In genomic region chr1:34858671-34859070, GRCm38 (mm10) we compare ENCODE assay signal across 12 mouse cellular contexts. TPM values are rescaled to one million over a fixed set of nuclear protein-coding genes. Genes with fewer than 3 reads are reported as not detected.
DNase-seq lines count a peak whose midpoint lies in the region; ATAC-seq and TF ChIP-seq lines count a peak whose summit lies in the region.
"Had no signal": no experiment of that assay in that cellular context is flagged by ENCODE, and none has a peak within 500 bp of the region (broad histone marks: within the 10 kb centered on the region; RNA-seq: fewer than 3 reads in every experiment).

No protein-coding gene starts in this region.

- no peak overlapping the region for H3K4me3 ChIP-seq in kidney, adult 2 months (ENCODE audit: insufficient read depth, low read depth, low read length)
- H3K4me3 ChIP-seq in kidney, embryonic 16.5 days (ENCODE audit: low read length), result no peak overlapping the region
- no peak overlapping the region for H3K4me3 ChIP-seq in bone marrow, adult 2 months (replicated peaks; ENCODE audit: control insufficient read depth, low read depth, low read length)
- peak overlapping the region; percentile 21 for H3K4me3 ChIP-seq in small intestine, adult 2 months (ENCODE audit: low read depth, low read length)
- no peak overlapping the region for H3K4me3 ChIP-seq in forebrain, postnatal 0 days (ENCODE audit: low read depth, low read length)
- H3K4me3 ChIP-seq in heart, embryonic 11.5 days (ENCODE audit: low read depth, low read length), result no peak overlapping the region
- H3K4me3 ChIP-seq: embryonic facial prominence, embryonic 10.5 days; heart, embryonic 15.5 days had no signal

- DNase-seq in kidney, adult 2 months, result peak; percentile 87
- peak; percentile 61 to 87 for DNase-seq in kidney, postnatal 25 days
- DNase-seq in thymus, postnatal 25 days, result no peak
- no peak for DNase-seq in forebrain, postnatal 0 days
- DNase-seq: right cerebral cortex, postnatal 4 days had no signal

- no peak for ATAC-seq in kidney, embryonic 16.5 days (ENCODE audit: low FRiP score, low TSS enrichment)
- no peak for ATAC-seq in forebrain, postnatal 0 days
- ATAC-seq in heart, embryonic 11.5 days (replicated peaks; ENCODE audit: insufficient number of reproducible peaks, low FRiP score, low TSS enrichment), result no peak
- ATAC-seq: forebrain, embryonic 16.5 days had no signal

- H3K36me3 ChIP-seq in kidney, adult 2 months (ENCODE audit: control insufficient read depth, insufficient read depth, low read length), result no peaks in the 10 kb centered on the region; the same call in 1 of the 2 replicates
- peaks cover 11% of the 10 kb centered on the region for H3K36me3 ChIP-seq in kidney, embryonic 16.5 days (ENCODE audit: insufficient read depth, low read length)
- peaks cover 26% of the 10 kb centered on the region for H3K36me3 ChIP-seq in small intestine, adult 2 months (ENCODE audit: control insufficient read depth, insufficient read depth, low read length)
- H3K36me3 ChIP-seq in forebrain, postnatal 0 days (ENCODE audit: insufficient read depth), result peaks cover 17% of the 10 kb centered on the region; the same call in 1 of the 2 replicates
- H3K36me3 ChIP-seq in heart, embryonic 11.5 days (ENCODE audit: control insufficient read depth, insufficient read depth, low read length), result no peaks in the 10 kb centered on the region

- 49% methylated on average over 5 of the region's 5 CpGs for WGBS in kidney, adult 2 months
- 64% methylated on average over 5 of the region's 5 CpGs for WGBS in kidney, embryonic 16.5 days
- 13% methylated on average over 5 of the region's 5 CpGs for WGBS in bone marrow, adult 2 months
- WGBS in small intestine, adult 2 months, result 23% methylated on average over 5 of the region's 5 CpGs
- WGBS in forebrain, postnatal 0 days, result 84% methylated on average over 5 of the region's 5 CpGs
- 68% methylated on average over 5 of the region's 5 CpGs for WGBS in heart, embryonic 11.5 days (ENCODE audit: insufficient replicate concordance)

- TF ChIP-seq POLR2A in kidney, adult 2 months (IDR thresholded peaks at IDR 0.05; ENCODE audit: low read depth, low read length), result no peak
- peak; percentile 24; the same call in 1 of the 2 replicates for TF ChIP-seq POLR2A in bone marrow, adult 2 months (IDR thresholded peaks at IDR 0.05; ENCODE audit: borderline replicate concordance, control insufficient read depth, low read depth, low read length)
- TF ChIP-seq POLR2A in small intestine, adult 2 months (IDR thresholded peaks at IDR 0.05; ENCODE audit: low read depth, low read length), result no peak; the same call in 1 of the 2 replicates

- no peaks in the 10 kb centered on the region for H3K27me3 ChIP-seq in kidney, adult 2 months (replicated peaks; ENCODE audit: control insufficient read depth, insufficient read depth, low read length)
- H3K27me3 ChIP-seq in kidney, embryonic 16.5 days (ENCODE audit: insufficient read depth, low read length), result no peaks in the 10 kb centered on the region
- no peaks in the 10 kb centered on the region for H3K27me3 ChIP-seq in small intestine, adult 2 months (ENCODE audit: control insufficient read depth, insufficient read depth, low read length)
- H3K27me3 ChIP-seq in forebrain, postnatal 0 days (ENCODE audit: insufficient read depth, low read length), result no peaks in the 10 kb centered on the region
- no peaks in the 10 kb centered on the region for H3K27me3 ChIP-seq in heart, embryonic 11.5 days (ENCODE audit: control insufficient read depth, insufficient read depth, low read length)
- H3K27me3 ChIP-seq: heart, embryonic 15.5 days had no signal

- no peaks in the 10 kb centered on the region for H3K9me3 ChIP-seq in kidney, embryonic 16.5 days (ENCODE audit: low read length)
- H3K9me3 ChIP-seq in forebrain, postnatal 0 days (ENCODE audit: low read length), result no peaks in the 10 kb centered on the region
- H3K9me3 ChIP-seq in heart, embryonic 11.5 days (replicated peaks; ENCODE audit: control insufficient read depth, low read length), result no peaks in the 10 kb centered on the region
- H3K9me3 ChIP-seq: embryonic facial prominence, embryonic 10.5 days; heart, embryonic 15.5 days had no signal

- TF ChIP-seq CTCF in kidney, adult 2 months (conservative IDR thresholded peaks at IDR 0.05; ENCODE audit: insufficient read depth, insufficient read length, low read depth, low read length), result no peak
- no peak for TF ChIP-seq CTCF in bone marrow, adult 2 months (IDR thresholded peaks at IDR 0.05; ENCODE audit: control insufficient read depth, insufficient read depth, low read length)
- TF ChIP-seq CTCF in small intestine, adult 2 months (IDR thresholded peaks at IDR 0.05; ENCODE audit: extremely low read depth, insufficient read length, insufficient replicate concordance, low read depth, low read length), result no peak
- TF ChIP-seq CTCF in forebrain, postnatal 0 days (IDR thresholded peaks at IDR 0.05; ENCODE audit: low read depth), result no peak

- H3K27ac ChIP-seq in kidney, adult 2 months (ENCODE audit: insufficient read depth, low read depth, low read length), result peak overlapping the region; percentile 85; the same call in 1 of the 2 replicates
- no peak overlapping the region for H3K27ac ChIP-seq in kidney, embryonic 16.5 days (ENCODE audit: low read length)
- 0 out of 2 replicates have a peak overlapping the region, but pooled peaks have one; percentile 1 for H3K27ac ChIP-seq in bone marrow, adult 2 months (ENCODE audit: control insufficient read depth, insufficient read depth, low read depth, low read length, poor library complexity)
- H3K27ac ChIP-seq in small intestine, adult 2 months (ENCODE audit: insufficient read depth, low read depth, low read length), result peak overlapping the region; percentile 90
- no peak overlapping the region for H3K27ac ChIP-seq in forebrain, postnatal 0 days (ENCODE audit: low read depth, low read length)
- no peak overlapping the region for H3K27ac ChIP-seq in heart, embryonic 11.5 days (ENCODE audit: low read depth, low read length)
- H3K27ac ChIP-seq: embryonic facial prominence, embryonic 10.5 days; heart, embryonic 15.5 days had no signal

- no peak overlapping the region for H3K4me2 ChIP-seq in kidney, embryonic 16.5 days (replicated peaks; ENCODE audit: low read depth, low read length)
- H3K4me2 ChIP-seq in forebrain, postnatal 0 days (ENCODE audit: low read depth), result no peak overlapping the region
- H3K4me2 ChIP-seq in heart, embryonic 11.5 days, result no peak overlapping the region
- H3K4me2 ChIP-seq: heart, embryonic 15.5 days had no signal

- H3K4me1 ChIP-seq in kidney, adult 2 months (ENCODE audit: control insufficient read depth, insufficient read depth, low read length), result peaks cover 37% of the 10 kb centered on the region
- peaks cover 3% of the 10 kb centered on the region; the same call in 1 of the 2 replicates for H3K4me1 ChIP-seq in kidney, embryonic 16.5 days (ENCODE audit: insufficient read depth, low read length)
- H3K4me1 ChIP-seq in bone marrow, adult 2 months (ENCODE audit: control insufficient read depth, insufficient read depth, low read length), result no peaks in the 10 kb centered on the region; the same call in 1 of the 2 replicates
- peaks cover 20% of the 10 kb centered on the region for H3K4me1 ChIP-seq in small intestine, adult 2 months (ENCODE audit: control insufficient read depth, insufficient read depth, insufficient read length, low read length)
- no peaks in the 10 kb centered on the region for H3K4me1 ChIP-seq in forebrain, postnatal 0 days (ENCODE audit: insufficient read depth)
- peaks cover 4% of the 10 kb centered on the region; the same call in 1 of the 2 replicates for H3K4me1 ChIP-seq in heart, embryonic 11.5 days (ENCODE audit: control insufficient read depth, insufficient read depth, low read length)
- H3K4me1 ChIP-seq: embryonic facial prominence, embryonic 10.5 days; heart, embryonic 15.5 days had no signal

- H3K9ac ChIP-seq in kidney, embryonic 16.5 days (replicated peaks; ENCODE audit: low read length), result no peak overlapping the region
- no peak overlapping the region for H3K9ac ChIP-seq in forebrain, postnatal 0 days
- no peak overlapping the region for H3K9ac ChIP-seq in heart, embryonic 11.5 days (ENCODE audit: low read depth, low read length)
- H3K9ac ChIP-seq: heart, embryonic 15.5 days had no signal

RNA-seq across cellular contexts. Expression of gene Plekhb2, which starts 8.9 kb away (rescaled TPM):
- polyA plus RNA-seq in kidney, adult 2 months (2012; rRNA removed), result 195 and 227 TPM in 2 replicates
- 53.2 and 58.0 TPM in 2 replicates for polyA plus RNA-seq in kidney, embryonic 16.5 days (2015; fragmentation: Nextera tagmentation; extraction: Ambion mirVana)
- polyA plus RNA-seq in bone marrow, adult 2 months (2011; ENCODE audit: insufficient read depth, insufficient read length, low replicate concordance, missing spikeins), result 57.1 and 61.9 TPM in 2 replicates
- 120 and 196 TPM in 2 replicates for polyA plus RNA-seq in small intestine, adult 2 months (2012; rRNA removed)
- 74.1 and 80.5 TPM in 2 replicates for total RNA-seq in forebrain, postnatal 0 days (2014; rRNA removed)
- 72.6 and 86.1 TPM in 2 replicates for polyA plus RNA-seq in forebrain, postnatal 0 days (2015; fragmentation: Nextera tagmentation; extraction: Ambion mirVana)
- polyA plus RNA-seq in heart, embryonic 11.5 days (2014; fragmentation: Nextera tagmentation; extraction: Ambion mirVana), result 58.0 and 62.3 TPM in 2 replicates

RNA-seq across cellular contexts. Expression of gene Fam168b, which starts 15.8 kb away (rescaled TPM):
- polyA plus RNA-seq in kidney, adult 2 months (2012; rRNA removed), result 236 and 254 TPM in 2 replicates
- 69.1 and 83.2 TPM in 2 replicates for polyA plus RNA-seq in kidney, embryonic 16.5 days (2015; fragmentation: Nextera tagmentation; extraction: Ambion mirVana)
- 22.2 and 28.7 TPM in 2 replicates for polyA plus RNA-seq in bone marrow, adult 2 months (2011; ENCODE audit: insufficient read depth, insufficient read length, low replicate concordance, missing spikeins)
- polyA plus RNA-seq in small intestine, adult 2 months (2012; rRNA removed), result 183 and 296 TPM in 2 replicates
- total RNA-seq in forebrain, postnatal 0 days (2014; rRNA removed), result 244 and 334 TPM in 2 replicates
- 81.9 and 100 TPM in 2 replicates for polyA plus RNA-seq in forebrain, postnatal 0 days (2015; fragmentation: Nextera tagmentation; extraction: Ambion mirVana)
- 33.0 and 53.4 TPM in 2 replicates for polyA plus RNA-seq in heart, embryonic 11.5 days (2014; fragmentation: Nextera tagmentation; extraction: Ambion mirVana)

Comparison
In these comparisons a context has a peak if more than half of its experiments do, and no peak if none do; other contexts are left out.
1. H3K27ac ChIP-seq: peak in kidney, adult 2 months (single experiment), bone marrow, adult 2 months (single experiment) and small intestine, adult 2 months (single experiment); none in kidney, embryonic 16.5 days (single experiment), forebrain, postnatal 0 days (single experiment) and heart, embryonic 11.5 days (single experiment).
2. DNase-seq: peak in kidney, adult 2 months (single experiment) and kidney, postnatal 25 days (2 of 2); none in thymus, postnatal 25 days (single experiment) and forebrain, postnatal 0 days (single experiment).